Mouse (Mus musculus) small intestine, adult 2 months (tissue): ENCODE data around the gene Snapc1.

Source experiments
- CTCF ChIP-seq: fragments of 200-500 bp; IDR thresholded peaks from 2 replicates; pipeline ENCODE4 v1.5.1; 2012; ENCODE audit warnings: low read depth, mild to moderate bottlenecking, control low read depth, inconsistent platforms, low read length, moderate library complexity, mixed read lengths; ENCODE audit not compliant: insufficient replicate concordance, insufficient read length; ENCODE audit errors: extremely low read depth
- POLR2A ChIP-seq: fragments of 200-500 bp; IDR thresholded peaks from 2 replicates; pipeline ENCODE4 v1.6.1; 2012; ENCODE audit warnings: low read depth, mild to moderate bottlenecking, control low read depth, inconsistent platforms, low read length, moderate library complexity

DNA sequence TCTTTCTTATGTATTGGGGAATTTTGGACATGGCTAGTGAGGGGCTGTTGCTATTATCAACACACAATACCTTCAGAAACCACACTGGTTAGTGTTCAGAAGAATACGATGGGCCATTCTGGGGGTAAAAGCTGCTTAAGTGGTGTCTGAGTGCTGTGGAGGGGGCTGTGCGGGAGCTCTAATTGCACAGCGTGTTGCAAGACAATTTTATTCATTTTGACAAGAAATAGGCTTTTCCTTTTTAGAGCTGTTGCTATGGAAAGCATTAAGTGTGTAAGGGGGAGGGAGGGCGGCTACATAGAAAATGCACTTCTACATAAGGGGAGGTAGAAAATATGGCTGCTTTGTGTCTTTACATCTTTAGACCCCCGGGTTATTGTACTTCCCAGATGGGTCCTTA is 59.0 kb downstream of the Snapc1 start:
- TF ChIP-seq CTCF (no peak), POLR2A (no peak)
